Mouse (Mus musculus): ENCODE results near the gene Tkt.
A peak's percentile ranks its signal among the peaks of the same experiment; 100 is the strongest.
"Not testable (repeated sequence)": the region's sequence is repeated elsewhere in the genome, so short reads cannot be mapped to it uniquely, and the experiment has no call there.

Gene Tkt

GRCm38 (mm10) chr14:30548131-30548720 is at the start of gene Tkt:
TSS of gene Tkt (plus strand) at chr14:30548359.
- peak; percentile 94 for DNase-seq

DNA sequence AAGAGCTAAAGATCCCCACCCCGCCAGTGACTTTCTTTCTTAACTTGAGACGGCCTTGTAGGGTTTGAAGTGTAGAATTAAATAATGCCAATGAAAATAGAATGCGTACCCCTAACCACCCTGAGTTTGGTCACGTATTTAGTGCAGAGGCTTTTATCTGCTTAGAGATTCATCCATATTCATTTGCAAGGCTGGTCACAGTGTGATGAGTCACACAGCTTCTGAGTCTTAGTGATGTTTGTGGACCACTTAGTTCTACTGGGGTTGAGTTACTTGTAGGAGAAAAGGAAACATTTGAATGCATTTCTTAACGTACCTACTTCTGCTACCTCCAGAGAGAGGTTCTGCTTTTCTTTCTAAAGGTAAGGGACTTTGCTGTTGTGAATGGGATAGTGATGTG is 43.2 kb upstream of the Tkt start:
- DNase-seq, result no peak

DNA sequence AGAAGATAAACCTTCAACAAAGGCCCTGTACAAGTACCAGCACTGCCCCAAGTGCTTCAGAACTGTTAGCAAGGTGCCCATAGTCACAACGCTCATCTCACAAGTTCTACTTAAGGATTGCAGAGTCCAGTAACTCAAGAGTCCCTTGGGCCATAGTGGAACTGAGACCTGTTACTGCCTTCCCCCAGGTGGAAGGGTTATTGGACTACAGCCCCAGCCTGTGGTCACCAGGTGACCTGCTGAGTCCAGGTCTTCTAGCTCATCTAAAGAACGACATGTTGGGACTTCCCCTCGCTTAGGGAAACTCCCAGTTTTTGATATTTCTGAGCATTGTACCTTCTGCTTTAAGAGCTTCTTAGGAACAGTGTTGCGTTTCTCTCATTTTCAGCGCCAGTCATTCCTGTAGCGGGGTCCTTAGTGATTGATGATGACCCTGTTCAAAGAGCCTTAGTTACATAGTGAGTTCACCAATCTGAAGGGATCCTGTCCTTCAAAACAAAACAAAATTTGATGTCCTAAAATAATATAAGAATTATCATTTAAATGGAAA is 37.9 kb upstream of the Tkt start:
- DNase-seq, result no peak

GRCm38 (mm10) chr14:30512896-30513295 is 35.3 kb upstream of the Tkt start:
- DNase-seq, result no peak

- DNase-seq, result peak; percentile 58
Observed at GRCm38 (mm10) chr14:30515931-30516723, 32.0 kb upstream of the Tkt start.

- DNase-seq, result no peak
Observed at GRCm38 (mm10) chr14:30519323-30519722, 28.8 kb upstream of the Tkt start.

- no peak for DNase-seq
Observed at GRCm38 (mm10) chr14:30523356-30523755, 24.8 kb upstream of the Tkt start.

DNA sequence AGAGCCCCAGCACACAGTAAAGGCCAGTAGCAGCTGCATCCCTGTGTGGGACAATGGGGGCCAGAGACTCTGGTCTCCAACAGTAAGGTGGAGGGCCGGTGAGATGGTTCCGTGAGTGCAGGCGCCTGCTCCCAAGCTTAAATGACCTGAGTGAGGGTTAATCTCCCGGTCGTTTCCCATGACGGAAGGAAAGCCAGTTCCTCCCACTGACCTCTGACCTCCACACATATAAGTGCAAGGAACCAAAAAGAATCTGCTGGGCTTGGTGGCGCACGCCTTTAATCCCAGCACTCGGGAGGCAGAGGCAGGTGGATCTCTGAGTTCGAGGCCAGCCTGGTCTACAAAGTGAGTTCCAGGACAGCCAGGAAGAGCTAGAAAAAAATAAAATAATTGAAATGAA is 19.8 kb upstream of the Tkt start:
- no peak for DNase-seq

DNA sequence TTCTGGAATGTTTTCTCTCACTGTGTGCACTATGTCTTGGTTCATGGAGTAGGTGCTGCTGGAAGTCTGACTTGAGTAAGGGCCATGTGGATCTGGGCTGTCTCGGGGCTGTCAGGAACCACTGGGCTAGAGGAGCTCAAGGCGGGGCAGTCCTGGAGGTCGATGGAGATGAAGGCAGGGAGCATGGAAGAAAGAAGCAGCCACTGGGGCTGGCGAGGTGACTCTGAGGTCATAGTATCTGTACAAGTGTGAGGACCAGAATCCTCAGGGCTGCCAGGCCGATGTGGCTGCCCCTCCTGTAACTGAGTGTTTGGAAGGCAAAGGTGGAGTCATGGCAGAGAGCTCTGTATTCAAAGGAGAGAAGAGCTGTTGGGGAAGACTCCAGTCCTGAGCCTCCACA is 19.2 kb upstream of the Tkt start:
- DNase-seq, result no peak

DNA sequence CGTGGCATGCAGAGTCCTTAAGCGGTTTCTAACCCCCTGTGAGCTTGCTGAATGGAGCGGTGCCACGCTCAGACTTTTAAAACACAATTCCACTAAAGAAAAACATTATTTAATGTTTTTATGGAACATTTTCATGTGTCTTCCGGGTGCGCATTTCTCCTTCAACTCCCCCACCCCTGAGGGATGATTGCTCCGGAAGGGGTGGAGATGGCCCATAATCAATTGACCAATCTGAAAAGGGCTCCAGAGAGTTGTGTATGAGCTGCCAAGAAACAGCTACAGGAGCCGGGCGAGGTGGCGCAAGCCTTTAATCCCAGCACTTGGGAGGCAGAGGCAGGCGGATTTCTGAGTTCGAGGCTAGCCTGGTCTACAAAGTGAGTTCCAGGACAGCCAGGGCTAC is 18.7 kb upstream of the Tkt start:
- DNase-seq, result no peak

DNA sequence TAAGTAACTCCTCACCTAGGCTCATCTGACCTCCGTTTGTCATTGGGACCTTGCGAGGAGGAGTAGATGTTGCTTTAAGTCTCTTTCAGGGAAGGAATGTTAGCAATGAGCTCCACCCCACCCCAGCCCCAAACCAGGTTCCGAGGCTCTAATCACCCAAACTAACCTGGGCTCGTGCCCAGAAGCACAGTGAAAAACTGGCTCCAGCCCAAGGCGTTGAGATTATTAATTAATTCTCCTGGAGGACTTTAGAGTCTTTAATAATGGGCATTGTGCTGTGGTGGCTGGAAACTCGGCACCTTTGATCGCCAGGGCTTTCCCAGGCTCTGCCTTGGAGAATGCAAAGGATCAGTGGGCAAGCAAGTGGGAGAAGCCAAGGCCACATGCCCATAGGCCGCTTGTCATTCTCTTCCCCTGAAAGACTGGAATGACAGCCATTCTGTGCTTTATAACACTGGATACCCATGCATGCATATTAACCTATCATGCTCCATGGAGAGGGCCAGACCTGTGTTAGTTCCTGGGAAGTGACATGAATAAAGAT is 17.4 kb upstream of the Tkt start:
- DNase-seq, result peak; percentile 97

- no peak for DNase-seq
Observed at GRCm38 (mm10) chr14:30531431-30531830, 16.7 kb upstream of the Tkt start.

DNA sequence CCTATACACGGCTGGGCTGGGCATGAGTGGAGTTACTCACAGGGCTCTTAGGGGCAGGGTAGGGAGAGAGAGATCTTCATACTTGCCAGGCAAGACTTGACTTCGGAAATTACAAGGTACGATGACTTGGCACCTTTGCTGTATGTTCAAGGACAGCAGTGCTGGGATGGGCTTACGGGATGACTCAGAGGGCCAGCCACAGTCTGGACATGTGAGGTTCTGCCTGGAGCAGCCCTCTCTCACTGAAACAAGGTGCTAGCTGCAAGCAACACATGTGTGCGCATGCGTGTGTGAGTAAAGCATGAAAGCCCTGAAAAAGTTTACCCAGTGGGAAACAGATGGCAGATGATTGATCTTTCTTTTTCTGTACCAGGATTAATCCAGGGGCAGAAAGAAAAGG is 16.3 kb upstream of the Tkt start:
- no peak for DNase-seq

- peak; percentile 81 for DNase-seq
Observed at GRCm38 (mm10) chr14:30533780-30534450, 14.2 kb upstream of the Tkt start.

- peak; percentile 97 for DNase-seq
Observed at GRCm38 (mm10) chr14:30541541-30541940, 6.6 kb upstream of the Tkt start.

DNA sequence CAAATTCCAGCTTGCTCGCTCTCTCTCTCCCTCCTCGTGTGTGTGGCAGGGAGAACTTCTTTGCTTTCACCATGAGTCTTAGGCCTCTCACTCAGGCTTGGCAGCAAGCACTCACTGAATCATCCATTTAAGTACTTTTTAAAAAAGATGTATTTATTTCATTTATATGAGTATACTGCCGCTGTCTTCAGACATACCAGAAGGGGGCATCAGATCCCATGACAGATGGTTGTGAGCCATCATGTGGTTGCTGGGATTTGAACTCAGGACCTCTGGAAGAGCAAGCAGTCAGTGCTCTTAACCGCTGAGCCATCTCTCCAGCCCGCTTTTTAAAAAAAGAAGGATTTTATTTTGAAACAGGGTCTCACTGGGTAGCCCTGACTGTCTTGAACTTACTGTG is 4.8 kb upstream of the Tkt start:
- DNase-seq, result not testable (repeated sequence)

- DNase-seq, result peak; percentile 97
Observed at GRCm38 (mm10) chr14:30548965-30549776, 1.0 kb downstream of the Tkt start.

GRCm38 (mm10) chr14:30549777-30550149 is 1.6 kb downstream of the Tkt start:
- DNase-seq, result no peak

DNA sequence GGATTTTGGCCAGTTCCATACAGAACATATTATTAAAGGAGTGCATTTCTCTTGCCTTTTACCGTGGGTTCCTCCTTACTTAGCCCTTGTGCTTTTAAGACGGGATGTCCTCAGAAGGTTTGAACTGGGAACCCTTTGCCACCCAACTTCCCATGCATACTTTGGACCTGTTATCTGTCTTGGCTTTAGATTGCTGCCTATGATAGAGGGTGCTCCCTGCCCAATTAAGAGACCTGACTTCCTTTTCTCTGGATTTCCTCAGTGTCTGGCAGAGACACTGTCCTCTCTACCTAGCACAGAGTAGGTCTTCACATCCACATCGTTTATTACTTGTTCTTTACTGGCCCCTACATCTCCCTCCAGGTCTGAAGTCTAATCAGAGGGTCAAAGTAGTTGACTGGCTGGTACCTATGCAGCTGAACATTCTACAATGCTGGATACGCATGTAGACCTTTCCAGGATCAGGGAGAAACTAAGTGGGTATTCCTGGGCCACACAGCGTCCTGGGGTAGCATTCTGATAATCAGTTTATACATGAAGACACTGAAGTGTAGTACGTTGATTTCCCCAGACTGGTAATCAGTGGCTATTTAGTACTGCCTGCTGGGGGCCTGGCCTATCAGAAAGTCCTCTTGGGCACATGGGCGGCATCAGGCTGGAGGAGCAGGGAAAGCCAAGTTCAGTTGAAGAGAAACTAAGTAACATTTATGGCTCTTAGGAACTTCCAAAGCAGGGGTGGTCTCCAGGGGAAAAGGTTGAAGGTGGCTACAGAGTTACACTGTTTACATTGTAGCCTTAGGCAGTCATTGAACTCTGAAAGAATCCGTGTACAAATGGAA is 2.3 kb downstream of the Tkt start:
- no peak for DNase-seq

GRCm38 (mm10) chr14:30551509-30551908 is 3.4 kb downstream of the Tkt start:
- no peak for DNase-seq

GRCm38 (mm10) chr14:30551981-30552380 is 3.8 kb downstream of the Tkt start:
- DNase-seq, result no peak

DNA sequence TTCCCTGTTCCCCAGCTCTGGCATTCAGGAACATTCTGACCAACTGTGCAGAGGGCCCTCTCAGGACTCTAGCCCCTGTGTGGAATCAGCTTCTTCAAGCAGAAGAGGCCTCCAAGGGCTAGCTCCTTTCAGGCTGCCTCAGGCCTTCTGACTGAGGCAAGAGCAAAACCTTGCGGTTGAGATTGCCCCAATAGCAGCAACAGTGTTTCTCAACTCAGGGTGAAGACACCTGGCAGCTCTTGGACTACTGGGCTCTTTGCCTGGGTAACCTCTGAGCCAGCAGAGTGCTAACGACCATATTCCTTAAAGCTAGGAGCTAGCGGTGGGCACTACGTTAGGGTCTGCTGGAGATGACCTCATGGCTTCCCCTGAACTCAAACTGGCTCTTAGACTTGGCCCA is 5.0 kb downstream of the Tkt start:
- no peak for DNase-seq
